Mouse (Mus musculus) kidney, embryonic 14.5 days (tissue): ENCODE data around the gene Tarbp2. TPM values are rescaled to one million over a fixed set of nuclear protein-coding genes. Genes with fewer than 3 reads are reported as not detected.

Source experiments
- ATAC-seq: fragments of 200-750 bp; cut with Nextera tagmentation; 2 replicates; pipeline ENCODE4 v1.8.0; 2017; ENCODE audit warnings: moderate number of reproducible peaks, mild to moderate bottlenecking, moderate TSS enrichment, moderate library complexity; ENCODE audit not compliant: low FRiP score, low TSS enrichment
- H3K27ac ChIP-seq: fragments of 300-500 bp; sonication (generic); 2 replicates; pipeline ENCODE4 v1.5.1; 2014; ENCODE audit warnings: low read depth, mild to moderate bottlenecking, low read length, moderate library complexity, mixed read lengths
- H3K27me3 ChIP-seq: fragments of 300-500 bp; sonication (generic); 2 replicates; pipeline ENCODE4 v1.6.1; 2014; ENCODE audit warnings: mild to moderate bottlenecking, low read length; ENCODE audit not compliant: control insufficient read depth, insufficient read depth
- H3K36me3 ChIP-seq: fragments of 300-500 bp; sonication (generic); 2 replicates; pipeline ENCODE4 v1.6.1; 2014; ENCODE audit warnings: low read length, mixed read lengths; ENCODE audit not compliant: control insufficient read depth, insufficient read depth
- H3K4me1 ChIP-seq: fragments of 300-500 bp; sonication (generic); 2 replicates; pipeline ENCODE4 v1.6.1; 2014; ENCODE audit warnings: low read length, mixed read lengths; ENCODE audit not compliant: control insufficient read depth, insufficient read depth
- H3K4me2 ChIP-seq: fragments of 300-500 bp; sonication (generic); replicated peaks from 2 replicates; pipeline ENCODE4 v1.6.1; 2014; ENCODE audit warnings: low read depth, mild to moderate bottlenecking, low read length
- H3K4me3 ChIP-seq: fragments of 300-500 bp; sonication (generic); 2 replicates; pipeline ENCODE4 v1.5.1; 2014; ENCODE audit warnings: mild to moderate bottlenecking, low read length
- H3K9ac ChIP-seq: fragments of 300-500 bp; sonication (generic); 2 replicates; pipeline ENCODE4 v1.6.1; 2014; ENCODE audit warnings: low read depth, mild to moderate bottlenecking, low read length, moderate library complexity
- H3K9me3 ChIP-seq: fragments of 300-500 bp; sonication (generic); 2 replicates; pipeline ENCODE4 v1.6.1; 2016; ENCODE audit warnings: low read length; ENCODE audit not compliant: control insufficient read depth
- WGBS: fragments of 180-500 bp; shearing (Covaris S2); extraction: QIAGEN DNeasy Blood & Tissue Kit; methylation state at CpG from one replicate; pipeline ENCODE4 v1.1.7; 2014; 5-methylcytosine and 5-hydroxymethylcytosine counted together
- polyA plus RNA-seq: library from polyadenylated mRNA; unstranded; fragments of >200 nt; fragmentation: Nextera tagmentation; extraction: Ambion mirVana; gene quantifications from 2 replicates; pipeline ENCODE4 v1.2.1, GENCODE M21; 2014

Tarbp2 gene
- polyA plus RNA-seq, 1 experiment from 2014 or later: 89.1 TPM

DNA sequence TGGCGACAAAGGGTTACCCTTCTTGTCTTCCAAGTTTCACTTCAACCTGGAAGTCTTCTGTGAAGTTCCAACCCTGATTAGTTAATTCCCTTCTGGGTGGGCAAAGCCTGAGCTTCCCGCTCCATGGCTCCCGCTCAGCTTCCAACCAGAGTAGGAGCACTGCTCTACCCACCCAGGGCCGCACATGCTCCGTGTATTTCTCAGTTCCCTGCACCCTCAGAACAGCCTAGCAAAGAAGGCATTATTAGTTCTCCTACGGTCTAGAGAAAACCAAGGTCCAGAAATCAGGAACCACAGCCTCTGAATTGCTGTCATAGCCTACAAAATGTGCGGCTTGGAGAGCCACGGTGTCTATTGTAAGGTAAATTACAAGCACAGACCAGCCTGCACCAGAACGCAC lies 7.9 kb upstream of the Tarbp2 start:
- H3K4me3 ChIP-seq: peak overlapping the region; percentile 57
- peak overlapping the region; percentile 63 for H3K9ac ChIP-seq
- peaks cover 23% of the 10 kb centered on the region for H3K4me1 ChIP-seq
- peaks cover 12% of the 10 kb centered on the region for H3K36me3 ChIP-seq
- peak overlapping the region; percentile 65 for H3K27ac ChIP-seq
- 7% methylated on average over 9 of the region's 9 CpGs for WGBS
- peak overlapping the region; percentile 73 for H3K4me2 ChIP-seq
- H3K9me3 ChIP-seq: no peaks in the 10 kb centered on the region
- peak; percentile 29; the same call in 1 of the 2 replicates for ATAC-seq
- H3K27me3 ChIP-seq: no peaks in the 10 kb centered on the region

DNA sequence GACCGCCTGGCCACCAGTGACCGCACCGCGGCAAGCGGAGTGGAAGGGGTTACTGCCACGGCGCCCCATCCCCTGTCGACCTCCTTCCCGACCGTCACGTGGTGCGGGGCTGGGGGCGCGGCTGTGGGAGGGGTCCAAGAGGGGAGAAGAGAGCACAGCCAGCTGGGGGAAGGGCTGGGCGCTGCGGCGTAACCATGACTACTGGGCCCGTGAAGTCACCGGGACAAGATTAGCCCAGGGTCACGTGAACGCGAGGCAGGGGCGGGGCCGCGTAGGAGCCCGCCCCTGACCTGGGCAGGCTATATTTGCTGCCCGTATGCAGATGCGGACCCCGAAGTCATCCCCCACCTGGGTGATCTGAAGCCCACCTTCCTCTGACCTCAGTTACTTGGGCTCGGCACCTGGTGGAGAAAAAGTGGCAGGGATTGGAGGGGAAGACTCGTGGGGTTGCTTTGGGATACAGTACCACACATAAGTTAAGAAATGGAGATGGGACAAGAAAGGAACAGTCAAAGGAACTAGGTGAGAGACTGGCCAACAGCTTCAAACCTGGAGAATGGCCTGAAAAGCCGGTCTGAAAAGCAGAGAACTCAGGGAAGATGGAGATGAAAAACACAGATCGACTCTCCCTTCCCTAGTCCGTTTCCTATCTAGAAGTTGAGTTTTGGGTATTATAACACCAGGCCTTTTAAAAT lies 7.3 kb upstream of the Tarbp2 start:
- H3K9ac ChIP-seq: peak overlapping the region; percentile 63
- no peaks in the 10 kb centered on the region for H3K9me3 ChIP-seq
- peaks cover 11% of the 10 kb centered on the region; the same call in 1 of the 2 replicates for H3K36me3 ChIP-seq
- no peaks in the 10 kb centered on the region for H3K27me3 ChIP-seq
- peak overlapping the region; percentile 73 for H3K4me2 ChIP-seq
- peaks cover 25% of the 10 kb centered on the region for H3K4me1 ChIP-seq
- peak overlapping the region; percentile 68 for H3K27ac ChIP-seq
- peak overlapping the region; percentile 57 for H3K4me3 ChIP-seq
- 3% methylated on average over 34 of the region's 34 CpGs for WGBS
- ATAC-seq: peak; percentile 94

DNA sequence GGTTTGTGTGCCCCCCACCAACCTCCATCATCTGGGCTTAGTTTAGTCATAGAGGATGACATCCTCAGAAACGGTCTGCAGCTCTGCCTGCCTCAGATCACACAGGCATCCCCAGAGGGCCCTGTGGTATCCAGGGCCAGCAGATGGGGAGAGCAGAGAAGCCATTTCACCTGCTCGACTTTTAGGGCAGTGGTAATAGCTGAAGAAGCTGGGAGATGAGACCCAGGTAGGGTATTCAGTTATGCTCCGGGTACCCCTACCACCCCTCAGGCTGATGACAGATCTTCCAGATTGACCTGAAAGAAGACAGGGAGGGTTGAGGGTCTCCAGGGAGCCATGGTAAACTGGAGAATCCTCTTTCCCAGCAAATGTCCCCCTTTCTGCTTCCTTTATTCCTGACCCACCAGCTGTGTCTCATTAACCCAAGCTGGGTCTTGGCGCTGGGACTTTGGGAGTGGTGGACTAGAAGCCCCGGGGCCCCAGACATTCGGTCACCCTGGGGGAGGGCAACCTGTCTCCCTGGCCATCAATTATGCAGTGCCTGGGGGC lies 6.6 kb upstream of the Tarbp2 start:
- Histone ChIP-seq H3K4me1 (peaks cover 24% of the 10 kb centered on the region), H3K9ac (peak overlapping the region; percentile 19; the same call in 1 of the 2 replicates), H3K27me3 (no peaks in the 10 kb centered on the region), H3K4me2 (peak overlapping the region; percentile 73), H3K36me3 (peaks cover 11% of the 10 kb centered on the region; the same call in 1 of the 2 replicates), H3K4me3 (peak overlapping the region; percentile 57; the same call in 1 of the 2 replicates), H3K9me3 (no peaks in the 10 kb centered on the region), H3K27ac (peak overlapping the region; percentile 68)
- peak; percentile 19; the same call in 1 of the 2 replicates for ATAC-seq
- 6% methylated on average over 6 of the region's 6 CpGs for WGBS

DNA sequence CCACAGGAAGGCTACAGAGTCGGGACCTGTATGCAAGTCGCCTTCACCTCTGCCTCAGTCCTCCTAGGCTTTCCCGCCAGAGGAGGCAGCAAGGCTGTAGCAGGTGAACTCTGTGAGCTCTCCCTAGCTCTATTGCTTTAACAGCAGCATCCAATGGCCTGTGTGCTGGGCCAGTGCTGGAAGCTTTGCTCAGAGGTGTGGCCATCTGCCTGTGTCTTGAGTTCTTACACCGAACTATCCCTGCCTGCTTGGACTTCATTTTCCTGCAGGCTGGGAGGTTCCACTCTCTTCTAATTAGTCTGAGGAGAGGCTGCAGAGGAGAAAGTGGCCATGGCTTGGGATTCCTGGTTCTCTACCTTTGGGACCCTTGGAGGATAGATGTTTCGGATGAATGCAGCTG lies 6.0 kb upstream of the Tarbp2 start:
- H3K9me3 ChIP-seq: no peaks in the 10 kb centered on the region
- peaks cover 24% of the 10 kb centered on the region for H3K4me1 ChIP-seq
- H3K36me3 ChIP-seq: peaks cover 11% of the 10 kb centered on the region; the same call in 1 of the 2 replicates
- H3K9ac ChIP-seq: peak overlapping the region; percentile 19; the same call in 1 of the 2 replicates
- WGBS: 29% methylated on average over 5 of the region's 5 CpGs
- no peak overlapping the region; the same call in 1 of the 2 replicates for H3K4me2 ChIP-seq
- H3K4me3 ChIP-seq: no peak overlapping the region
- no peaks in the 10 kb centered on the region for H3K27me3 ChIP-seq
- no peak for ATAC-seq
- H3K27ac ChIP-seq: peak overlapping the region; percentile 68

DNA sequence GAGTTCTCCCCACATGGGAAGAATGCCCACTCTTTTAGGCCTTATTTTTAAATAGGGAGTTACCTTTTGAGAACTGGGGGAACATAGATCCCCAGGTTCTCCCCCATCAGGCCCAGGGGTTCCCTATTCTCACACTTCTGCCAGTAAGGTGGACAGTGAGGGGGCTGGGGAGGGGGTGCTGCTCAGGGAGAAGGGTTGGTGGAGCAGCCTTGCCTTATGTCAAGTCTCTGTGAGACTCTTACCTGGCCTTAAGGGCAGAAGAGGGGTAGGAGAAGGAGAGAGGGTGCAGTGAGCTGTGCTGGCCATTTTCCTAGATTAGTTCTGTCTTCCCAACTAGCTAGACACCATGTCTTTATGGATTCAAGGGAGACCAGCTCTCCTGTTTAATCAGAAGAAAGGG lies 5.5 kb upstream of the Tarbp2 start:
- Histone ChIP-seq H3K4me1 (peaks cover 24% of the 10 kb centered on the region), H3K4me3 (no peak overlapping the region), H3K4me2 (no peak overlapping the region), H3K27ac (peak overlapping the region; percentile 68; the same call in 1 of the 2 replicates), H3K9me3 (no peaks in the 10 kb centered on the region), H3K27me3 (no peaks in the 10 kb centered on the region), H3K9ac (0 out of 2 replicates have a peak overlapping the region, but pooled peaks have one; percentile 19), H3K36me3 (peaks cover 9% of the 10 kb centered on the region; the same call in 1 of the 2 replicates)
- ATAC-seq: no peak

DNA sequence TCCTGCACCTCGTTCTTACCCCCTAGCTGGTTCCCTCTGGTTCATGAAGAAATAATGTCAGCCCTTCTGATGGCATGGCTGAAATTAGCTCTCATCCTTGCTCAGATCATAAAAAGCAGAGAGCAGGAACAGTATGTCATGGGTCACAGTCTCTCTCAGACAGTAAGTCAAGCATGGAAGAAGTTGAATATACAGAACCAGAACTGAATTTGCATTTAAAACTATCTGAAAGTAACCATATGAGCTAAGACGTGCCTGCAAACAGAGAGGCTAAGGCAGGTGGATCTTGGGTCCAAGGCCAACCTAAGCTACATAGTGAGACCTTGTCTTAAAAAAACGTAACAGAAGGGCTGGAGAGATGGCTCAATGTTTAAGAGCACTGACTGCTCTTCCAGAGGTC lies 5.0 kb upstream of the Tarbp2 start:
- Histone ChIP-seq H3K4me2 (no peak overlapping the region), H3K27ac (no peak overlapping the region), H3K9ac (no peak overlapping the region), H3K27me3 (no peaks in the 10 kb centered on the region), H3K36me3 (peaks cover 5% of the 10 kb centered on the region; the same call in 1 of the 2 replicates), H3K4me1 (peaks cover 24% of the 10 kb centered on the region), H3K9me3 (no peaks in the 10 kb centered on the region), H3K4me3 (no peak overlapping the region)
- ATAC-seq: no peak
- 63% methylated on average over 3 of the region's 3 CpGs for WGBS

DNA sequence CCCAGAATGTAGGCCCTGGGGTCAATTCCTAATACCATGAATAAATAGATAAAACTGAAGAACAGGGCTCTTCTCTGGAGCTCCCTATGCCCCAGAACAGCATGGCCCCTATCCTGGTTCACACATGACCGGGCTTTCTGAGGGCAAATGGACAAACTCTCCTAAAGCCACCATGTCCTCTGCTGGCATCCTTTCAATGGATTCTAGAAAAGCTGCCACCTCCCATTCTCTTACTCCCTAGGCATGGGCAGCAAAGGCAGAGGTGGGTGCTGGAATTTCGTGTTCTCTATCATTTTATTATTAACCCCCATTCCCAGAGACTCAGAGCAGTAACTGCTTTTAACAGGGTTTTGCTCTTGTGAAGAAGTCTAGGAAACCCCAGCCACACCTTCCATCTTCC lies 2.7 kb upstream of the Tarbp2 start:
- Histone ChIP-seq H3K4me3 (no peak overlapping the region), H3K4me1 (peaks cover 36% of the 10 kb centered on the region), H3K4me2 (no peak overlapping the region)

DNA sequence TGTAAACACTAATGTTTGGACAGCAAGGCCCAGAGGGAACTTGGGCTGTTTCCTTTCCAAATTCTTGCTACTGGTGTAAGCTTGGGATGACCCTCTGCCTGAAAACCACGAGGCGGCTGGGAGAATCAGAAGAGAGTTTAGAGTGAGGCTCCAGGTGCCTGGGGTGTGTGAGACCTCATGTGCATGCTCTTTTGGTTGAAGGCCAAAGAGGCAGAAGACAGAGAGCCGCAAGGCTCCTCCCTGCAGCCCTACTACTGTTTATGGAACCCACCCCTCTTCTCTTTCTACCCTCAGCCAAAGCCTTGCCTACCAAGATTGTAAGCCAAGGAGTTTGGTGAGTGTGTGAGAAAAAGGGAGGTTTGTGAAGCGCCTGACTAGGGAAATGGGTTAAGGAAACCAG lies 2.2 kb upstream of the Tarbp2 start:
- no peak overlapping the region for H3K27ac ChIP-seq
- peaks cover 39% of the 10 kb centered on the region for H3K4me1 ChIP-seq
- no peaks in the 10 kb centered on the region for H3K9me3 ChIP-seq
- ATAC-seq: no peak
- H3K27me3 ChIP-seq: no peaks in the 10 kb centered on the region
- WGBS: 50% methylated on average over 4 of the region's 4 CpGs
- peak overlapping the region; percentile 58; the same call in 1 of the 2 replicates for H3K9ac ChIP-seq
- peaks cover 4% of the 10 kb centered on the region; the same call in 1 of the 2 replicates for H3K36me3 ChIP-seq
- H3K4me3 ChIP-seq: peak overlapping the region; percentile 65
- peak overlapping the region; percentile 91 for H3K4me2 ChIP-seq

More for the DNA sequence above, 2.7 kb upstream of the Tarbp2 start:
- no peaks in the 10 kb centered on the region for H3K36me3 ChIP-seq
- H3K9me3 ChIP-seq: no peaks in the 10 kb centered on the region
- H3K27me3 ChIP-seq: no peaks in the 10 kb centered on the region
- ATAC-seq: no peak
- no peak overlapping the region for H3K27ac ChIP-seq
- H3K9ac ChIP-seq: no peak overlapping the region
- 88% methylated on average over 2 of the region's 2 CpGs for WGBS

DNA sequence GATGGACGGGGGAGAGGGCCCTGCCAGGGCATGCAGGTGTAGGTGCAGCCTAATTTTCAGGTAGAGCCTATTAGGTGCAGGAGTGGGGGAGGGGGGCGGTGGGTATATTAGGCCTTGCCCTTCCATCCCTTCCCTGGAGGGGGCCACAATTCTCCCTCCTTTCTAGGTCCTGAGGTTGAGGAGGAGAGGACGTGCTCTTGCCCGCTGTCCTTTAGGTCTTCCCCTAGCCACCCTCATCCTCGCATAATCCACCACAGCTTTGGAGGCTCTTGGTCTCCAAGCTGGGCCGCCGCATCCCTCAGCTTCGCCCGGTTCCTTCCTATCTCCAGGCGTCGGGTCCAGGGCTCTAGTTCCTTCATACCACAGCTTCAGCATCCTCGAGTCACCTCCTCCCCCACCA lies 1.7 kb upstream of the Tarbp2 start:
- 2% methylated on average over 12 of the region's 12 CpGs for WGBS
- peaks cover 36% of the 10 kb centered on the region for H3K4me1 ChIP-seq

More for the DNA sequence above, 1.7 kb upstream of the Tarbp2 start:
- Histone ChIP-seq H3K9ac (peak overlapping the region; percentile 58), H3K27ac (peak overlapping the region; percentile 69; the same call in 1 of the 2 replicates), H3K27me3 (no peaks in the 10 kb centered on the region), H3K9me3 (no peaks in the 10 kb centered on the region), H3K36me3 (peaks cover 9% of the 10 kb centered on the region; the same call in 1 of the 2 replicates), H3K4me3 (peak overlapping the region; percentile 65), H3K4me2 (peak overlapping the region; percentile 91)
- 0 out of 2 replicates have a peak, but pooled peaks have one; percentile 0 for ATAC-seq
